Mouse (Mus musculus): ENCODE measurements around the gene Ank3.

- TF ChIP-seq CTCF (IDR thresholded peaks at IDR 0.05; ENCODE audit: extremely low read depth, insufficient read length, insufficient replicate concordance, low read depth, low read length) = no peak
- TF ChIP-seq POLR2A (IDR thresholded peaks at IDR 0.05; ENCODE audit: low read depth, low read length) = no peak
Measured at GRCm38 (mm10) chr10:69635910-69636656, 237.5 kb downstream of the Ank3 start.
